Mouse (Mus musculus): Measurements from ENCODE around the gene C1qc.

GRCm38 (mm10) chr4:136896461-136896860, 3.6 kb upstream of the C1qc start:
- TF ChIP-seq CTCF (IDR thresholded peaks at IDR 0.05; ENCODE audit: extremely low read depth, insufficient read depth, low read length) (no peak), POLR2A (IDR thresholded peaks at IDR 0.05; ENCODE audit: extremely low read depth, insufficient read depth, low read length) (no peak)
